Mouse (Mus musculus) neural tube, embryonic 14.5 days (tissue): ENCODE measurements around the gene Mr1. TPM values are rescaled to one million over a fixed set of nuclear protein-coding genes. Genes with fewer than 3 reads are reported as not detected.
A peak's percentile ranks its signal among the peaks of the same experiment; 100 is the strongest.

Source experiments
- ATAC-seq: fragments of 200-750 bp; cut with Nextera tagmentation; 2 replicates; pipeline ENCODE4 v1.8.0; 2017; ENCODE audit warnings: low read depth, mild to moderate bottlenecking, moderate TSS enrichment, moderate library complexity
- H3K27ac ChIP-seq: fragments of 300-500 bp; sonication (generic); 2 replicates; pipeline ENCODE4 v1.5.1; 2014; ENCODE audit warnings: low read depth, mild to moderate bottlenecking, control low read depth, low read length, moderate library complexity, mixed read lengths
- H3K27me3 ChIP-seq: fragments of 300-500 bp; sonication (generic); 2 replicates; pipeline ENCODE4 v1.6.1; 2014; ENCODE audit warnings: low read length; ENCODE audit not compliant: control insufficient read depth, insufficient read depth
- H3K36me3 ChIP-seq: fragments of 300-500 bp; sonication (generic); 2 replicates; pipeline ENCODE4 v1.6.1; 2014; ENCODE audit warnings: low read length, mixed read lengths; ENCODE audit not compliant: control insufficient read depth, insufficient read depth
- H3K4me1 ChIP-seq: fragments of 300-500 bp; sonication (generic); 2 replicates; pipeline ENCODE4 v1.6.1; 2014; ENCODE audit warnings: low read length; ENCODE audit not compliant: control insufficient read depth, insufficient read depth
- H3K4me2 ChIP-seq: fragments of 300-500 bp; sonication (generic); 2 replicates; pipeline ENCODE4 v1.6.1; 2014; ENCODE audit warnings: mild to moderate bottlenecking, low read depth, low read length, control low read depth
- H3K4me3 ChIP-seq: fragments of 300-500 bp; sonication (generic); 2 replicates; pipeline ENCODE4 v1.5.1; 2014; ENCODE audit warnings: low read depth, low read length, control low read depth, mixed read lengths
- H3K9ac ChIP-seq: fragments of 300-500 bp; sonication (generic); replicated peaks from 2 replicates; pipeline ENCODE4 v1.6.1; 2014; ENCODE audit warnings: low read depth, mild to moderate bottlenecking, control low read depth, low read length, mixed read lengths
- H3K9me3 ChIP-seq: fragments of 300-500 bp; sonication (generic); 2 replicates; pipeline ENCODE4 v1.6.1; 2016; ENCODE audit warnings: low read length; ENCODE audit not compliant: control insufficient read depth
- WGBS: fragments of 180-500 bp; shearing (Covaris S2); extraction: QIAGEN DNeasy Blood & Tissue Kit; methylation state at CpG from one replicate; pipeline ENCODE4 v1.1.7; 2014; 5-methylcytosine and 5-hydroxymethylcytosine counted together
- polyA plus RNA-seq: library from polyadenylated mRNA; unstranded; fragments of >200 nt; fragmentation: Nextera tagmentation; extraction: Ambion mirVana; gene quantifications from 2 replicates; pipeline ENCODE4 v1.2.1, GENCODE M21; 2014

Gene Mr1
- polyA plus RNA-seq, 1 experiment from 2014 or later = 1.0 TPM

DNA sequence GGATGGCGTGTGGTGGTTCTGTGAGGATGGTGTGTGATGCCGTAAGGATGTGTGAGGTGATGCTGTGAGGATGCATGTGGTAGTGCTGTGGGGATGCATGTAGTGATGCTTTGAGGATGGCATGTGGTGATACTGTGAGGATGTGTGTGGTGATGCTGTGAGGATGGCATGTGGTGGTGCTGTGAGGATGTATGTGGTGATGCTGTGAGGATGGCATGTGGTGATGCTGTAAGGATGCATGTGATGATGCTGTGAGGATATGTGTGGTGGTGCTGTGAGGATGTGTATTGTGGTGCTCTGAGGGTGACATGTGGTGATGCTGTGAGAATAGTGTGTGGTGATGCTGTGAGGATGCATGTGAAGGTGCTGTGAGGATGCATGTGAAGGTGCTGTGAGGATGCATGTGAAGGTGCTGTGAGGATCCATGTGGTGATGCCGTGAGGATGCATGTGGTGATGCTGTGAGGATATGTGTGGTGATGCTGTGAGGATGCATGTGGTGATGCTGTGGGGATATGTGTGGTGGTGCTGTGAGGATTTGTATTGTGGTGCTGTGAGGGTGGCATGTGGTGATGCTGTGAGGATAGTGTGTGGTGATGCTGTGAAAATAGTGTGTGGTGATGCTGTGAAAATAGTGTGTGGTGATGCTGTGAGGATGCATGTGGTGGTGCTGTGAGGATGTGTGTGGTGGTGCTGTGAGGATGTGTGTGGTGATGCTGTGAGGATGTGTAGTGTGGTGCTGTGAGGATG is 26.5 kb upstream of the Mr1 start:
- no peak overlapping the region for H3K9ac ChIP-seq

DNA sequence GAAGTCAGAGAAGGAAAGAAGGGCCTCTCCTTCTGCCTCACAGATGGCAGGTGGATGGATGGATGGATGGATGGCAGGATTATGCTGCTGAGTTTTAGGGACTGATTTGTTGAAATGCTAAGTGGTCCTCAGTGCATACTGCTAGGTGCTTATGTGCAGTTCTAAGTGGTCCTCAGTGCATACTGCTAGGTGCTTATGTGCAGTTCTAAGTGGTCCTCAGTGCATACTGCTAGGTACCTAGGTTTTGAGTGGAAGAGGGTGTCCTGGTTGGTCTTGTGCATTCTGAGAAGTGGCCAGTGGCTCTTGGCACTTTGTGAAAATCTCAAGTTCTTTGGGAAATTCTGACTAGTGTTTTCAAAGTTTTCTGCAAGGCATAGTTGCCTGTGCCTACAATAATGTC is 23.3 kb upstream of the Mr1 start:
- Histone ChIP-seq H3K4me3 (no peak overlapping the region), H3K4me1 (no peaks in the 10 kb centered on the region), H3K9ac (no peak overlapping the region), H3K27me3 (no peaks in the 10 kb centered on the region), H3K36me3 (no peaks in the 10 kb centered on the region), H3K9me3 (no peaks in the 10 kb centered on the region), H3K4me2 (no peak overlapping the region), H3K27ac (no peak overlapping the region)
- no peak for ATAC-seq

More for the DNA sequence above, 26.5 kb upstream of the Mr1 start:
- no peaks in the 10 kb centered on the region for H3K27me3 ChIP-seq
- no peaks in the 10 kb centered on the region for H3K4me1 ChIP-seq
- no peak overlapping the region for H3K27ac ChIP-seq
- H3K4me2 ChIP-seq = no peak overlapping the region
- ATAC-seq = no peak
- H3K36me3 ChIP-seq = peaks cover 16% of the 10 kb centered on the region; the same call in 1 of the 2 replicates
- H3K9me3 ChIP-seq = no peaks in the 10 kb centered on the region
- H3K4me3 ChIP-seq = no peak overlapping the region
- 89% methylated on average over 3 of the region's 3 CpGs for WGBS

DNA sequence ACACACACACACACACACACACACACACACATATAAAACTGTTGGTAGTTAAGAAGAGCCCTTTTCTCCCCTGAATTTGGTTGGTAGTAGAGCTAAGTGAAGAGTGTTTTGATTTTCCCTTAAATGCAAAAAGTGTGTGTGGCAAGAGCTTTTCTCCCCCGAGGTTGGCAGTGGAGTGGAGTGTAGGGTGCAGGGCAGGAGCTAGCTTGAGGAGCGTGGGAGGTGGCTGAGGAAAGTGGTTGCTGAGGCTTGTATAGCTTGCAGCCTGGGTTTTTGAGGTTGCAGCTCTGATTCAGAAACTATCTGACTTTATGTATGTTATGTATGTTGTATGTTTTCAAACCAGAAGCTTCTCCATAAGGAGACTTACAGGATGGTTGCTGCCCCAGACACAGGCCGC is 20.8 kb upstream of the Mr1 start:
- H3K27me3 ChIP-seq = no peaks in the 10 kb centered on the region
- H3K4me2 ChIP-seq = no peak overlapping the region
- H3K27ac ChIP-seq = no peak overlapping the region
- H3K9ac ChIP-seq = no peak overlapping the region
- no peaks in the 10 kb centered on the region for H3K4me1 ChIP-seq
- no peaks in the 10 kb centered on the region for H3K36me3 ChIP-seq
- WGBS = 89% methylated on average over 3 of the region's 3 CpGs
- H3K4me3 ChIP-seq = no peak overlapping the region
- no peak for ATAC-seq
- H3K9me3 ChIP-seq = no peaks in the 10 kb centered on the region

DNA sequence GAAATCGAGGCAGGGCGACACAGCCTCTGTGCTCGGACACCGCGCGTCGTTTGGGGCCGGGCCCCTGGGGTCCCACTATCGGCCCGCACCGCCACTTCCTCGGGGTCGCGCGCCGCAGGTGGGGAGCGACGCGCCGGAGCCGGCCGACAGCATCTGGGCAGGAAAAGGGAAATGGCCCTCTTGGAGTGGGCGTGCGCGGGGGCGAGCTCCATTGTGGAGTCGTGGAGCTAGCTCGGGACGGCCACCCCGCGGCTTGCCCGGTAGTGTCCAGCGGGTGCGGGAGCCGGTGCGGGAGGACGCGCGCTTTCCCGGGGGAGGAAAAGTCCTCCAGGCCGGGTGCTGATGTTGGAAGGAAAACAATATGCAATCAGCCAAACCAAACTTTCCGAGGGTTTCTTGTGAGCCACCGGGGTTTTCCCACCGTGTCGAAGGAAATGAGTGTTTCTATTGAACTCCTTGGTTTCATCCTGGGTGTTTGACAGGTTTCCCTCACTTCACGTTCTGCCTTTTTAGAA is 12.4 kb upstream of the Mr1 start:
- peaks cover 6% of the 10 kb centered on the region; the same call in 1 of the 2 replicates for H3K4me1 ChIP-seq
- 0% methylated on average over 45 of the region's 46 CpGs for WGBS
- peak overlapping the region; percentile 79 for H3K9ac ChIP-seq
- no peaks in the 10 kb centered on the region for H3K9me3 ChIP-seq
- H3K27me3 ChIP-seq = no peaks in the 10 kb centered on the region
- H3K27ac ChIP-seq = peak overlapping the region; percentile 90
- no peaks in the 10 kb centered on the region for H3K36me3 ChIP-seq
- ATAC-seq = peak; percentile 80
- peak overlapping the region; percentile 54 for H3K4me2 ChIP-seq
- H3K4me3 ChIP-seq = peak overlapping the region; percentile 87

DNA sequence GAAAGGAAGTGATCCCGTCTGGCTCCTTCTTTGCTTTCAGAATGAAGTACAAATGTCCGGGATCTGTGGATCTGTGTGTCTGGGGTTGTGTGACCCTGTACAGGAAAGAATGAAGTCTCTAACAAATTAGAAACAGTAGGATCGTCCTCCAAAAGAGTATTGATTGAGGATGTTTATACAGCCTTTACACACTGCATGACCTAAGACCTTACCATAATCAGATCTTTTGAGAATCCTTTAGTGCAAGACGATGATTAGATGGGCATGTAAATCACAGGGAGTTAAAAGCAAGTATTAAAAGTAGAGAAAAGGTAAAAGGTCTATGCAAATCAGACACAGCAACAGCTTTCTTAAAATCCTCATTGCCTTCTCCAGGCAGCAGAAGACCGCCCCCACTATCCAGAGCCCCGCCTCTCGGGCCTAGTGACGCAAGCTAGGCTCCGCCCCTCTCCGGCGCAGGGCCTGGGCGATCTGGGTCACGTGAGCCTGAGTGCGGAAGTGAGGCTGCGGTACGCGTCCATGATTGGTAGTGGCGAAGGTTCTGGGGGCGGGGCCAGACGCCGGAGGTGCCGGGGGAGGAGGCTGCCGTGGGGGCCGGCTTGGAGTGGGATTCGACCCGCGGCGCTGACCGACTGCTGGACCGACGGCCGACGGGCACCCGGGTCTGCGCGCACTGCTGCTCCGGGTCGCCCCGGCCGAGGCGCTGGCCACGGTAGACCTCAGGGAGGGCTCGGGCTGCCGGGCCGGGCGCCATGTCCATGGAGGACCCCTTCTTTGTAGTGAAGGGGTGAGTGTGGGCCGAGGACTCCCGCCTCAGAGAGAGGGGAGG is 11.7 kb upstream of the Mr1 start, which contains the start of gene Stx6:
Gene Stx6, plus strand, starts transcription at position 575 of the 829 bp plus-strand sequence.
- Histone ChIP-seq H3K36me3 (no peaks in the 10 kb centered on the region), H3K9me3 (no peaks in the 10 kb centered on the region), H3K27me3 (no peaks in the 10 kb centered on the region), H3K4me1 (peaks cover 6% of the 10 kb centered on the region; the same call in 1 of the 2 replicates), H3K4me3 (peak within 1 kb of the TSS; percentile 87), H3K9ac (peak within 1 kb of the TSS; percentile 79), H3K4me2 (peak within 1 kb of the TSS; percentile 54), H3K27ac (peak within 1 kb of the TSS; percentile 90)
- ATAC-seq = peak; percentile 98
- 2% methylated on average over 47 of the region's 48 CpGs for WGBS

DNA sequence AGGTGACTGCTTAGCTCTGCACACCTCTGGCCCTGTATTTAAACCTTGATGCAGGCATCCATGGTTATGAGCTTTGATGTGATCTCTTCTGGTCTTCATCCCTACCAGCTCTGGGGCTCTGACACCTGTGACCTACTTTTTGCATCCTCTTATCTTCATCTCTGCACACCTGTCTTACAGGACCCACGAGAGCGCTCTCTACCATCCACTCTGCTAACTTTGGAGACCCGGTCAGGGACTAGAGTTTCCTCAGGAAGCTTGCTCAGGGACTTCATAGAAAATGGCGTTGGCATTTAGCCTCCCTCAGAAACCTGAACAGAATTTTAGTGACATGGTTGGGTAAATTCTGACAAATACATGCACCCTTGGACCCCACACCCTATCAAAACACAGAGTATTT is 7.3 kb upstream of the Mr1 start:
- Histone ChIP-seq H3K9ac (no peak overlapping the region), H3K27me3 (no peaks in the 10 kb centered on the region), H3K9me3 (no peaks in the 10 kb centered on the region), H3K36me3 (no peaks in the 10 kb centered on the region), H3K4me3 (no peak overlapping the region), H3K4me1 (no peaks in the 10 kb centered on the region), H3K27ac (no peak overlapping the region), H3K4me2 (no peak overlapping the region)
- ATAC-seq = no peak
- 80% methylated on average over 4 of the region's 4 CpGs for WGBS

DNA sequence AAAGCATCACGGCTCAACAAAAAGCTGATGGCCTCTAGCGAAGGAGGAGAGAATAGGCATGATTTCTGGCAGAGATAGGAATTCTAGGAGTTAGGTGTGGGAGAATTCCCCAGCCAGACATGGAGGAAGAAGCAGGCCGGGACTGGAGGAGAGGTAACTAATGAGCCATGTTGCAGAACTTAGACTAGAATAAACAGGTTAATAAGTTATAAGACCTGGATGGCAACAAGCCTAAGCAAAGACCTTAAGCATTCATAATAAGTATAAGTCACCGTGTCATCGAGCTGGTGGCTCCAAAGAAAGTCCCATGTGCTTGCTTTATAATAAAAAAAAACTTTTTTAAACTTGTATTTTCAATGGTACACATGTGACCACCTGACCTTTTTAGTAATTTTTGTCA is 4.2 kb upstream of the Mr1 start:
- Histone ChIP-seq H3K27me3 (no peaks in the 10 kb centered on the region), H3K36me3 (no peaks in the 10 kb centered on the region), H3K4me3 (no peak overlapping the region), H3K9me3 (no peaks in the 10 kb centered on the region), H3K4me1 (no peaks in the 10 kb centered on the region), H3K27ac (no peak overlapping the region), H3K9ac (no peak overlapping the region), H3K4me2 (no peak overlapping the region)
- WGBS = 93% methylated on average over 5 of the region's 5 CpGs
- no peak for ATAC-seq

DNA sequence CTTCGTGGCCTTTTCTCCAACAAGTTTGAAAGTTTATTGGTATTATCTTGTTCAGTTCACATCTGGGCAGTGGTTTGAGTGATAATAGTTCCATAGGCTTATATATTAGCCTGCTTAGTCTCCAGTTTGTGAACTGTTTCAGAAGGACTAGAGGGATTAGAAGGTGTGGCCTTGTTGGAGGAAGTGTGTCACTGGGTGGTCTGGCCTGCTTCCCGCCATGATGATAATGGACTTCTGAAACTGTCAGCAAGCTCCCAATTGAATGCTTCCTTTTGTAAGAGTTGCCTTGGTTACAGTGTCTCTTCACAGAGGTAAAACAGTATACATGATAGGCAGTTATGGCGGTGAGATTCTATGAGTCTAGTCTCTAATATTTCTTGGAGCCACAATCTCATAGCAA is 2.8 kb upstream of the Mr1 start:
- Histone ChIP-seq H3K27me3 (no peaks in the 10 kb centered on the region), H3K4me3 (no peak overlapping the region), H3K9ac (no peak overlapping the region), H3K4me1 (no peaks in the 10 kb centered on the region), H3K36me3 (no peaks in the 10 kb centered on the region), H3K27ac (no peak overlapping the region), H3K9me3 (no peaks in the 10 kb centered on the region), H3K4me2 (no peak overlapping the region)
- no peak for ATAC-seq
- WGBS = 81% methylated on average over 3 of the region's 3 CpGs

DNA sequence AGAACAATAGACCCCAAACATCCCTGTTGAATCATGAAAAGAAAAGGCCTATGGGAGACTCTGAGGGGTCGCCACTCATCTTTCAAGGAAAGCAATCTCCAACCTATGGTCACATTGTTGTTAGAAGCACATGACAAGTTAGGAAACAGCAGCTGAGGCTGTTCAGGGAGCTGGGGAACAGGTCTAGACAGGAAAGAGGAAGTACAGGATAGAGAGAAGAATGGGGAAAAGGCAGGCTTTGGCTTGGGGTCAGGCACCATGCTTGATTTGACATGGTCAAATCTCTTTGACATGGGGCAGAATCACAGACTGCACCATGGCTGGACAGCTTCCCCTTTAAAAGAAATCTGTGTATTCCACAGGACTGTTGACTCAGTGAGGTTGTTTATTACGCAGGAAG is 614 bp upstream of the Mr1 start:
- Histone ChIP-seq H3K27ac (no peak overlapping the region), H3K4me3 (no peak overlapping the region), H3K36me3 (no peaks in the 10 kb centered on the region), H3K9me3 (no peaks in the 10 kb centered on the region), H3K9ac (no peak overlapping the region), H3K27me3 (no peaks in the 10 kb centered on the region), H3K4me2 (no peak overlapping the region), H3K4me1 (no peaks in the 10 kb centered on the region)
- WGBS = 87% methylated on average over 2 of the region's 2 CpGs
- no peak for ATAC-seq
